Mouse (Mus musculus) hindbrain, postnatal 0 days (tissue): ENCODE measurements around the gene Ntf3. TPM values are rescaled to one million over a fixed set of nuclear protein-coding genes. Genes with fewer than 3 reads are reported as not detected.

ENCODE experiments used
- ATAC-seq: fragments of 200-750 bp; cut with Nextera tagmentation; 2 replicates; pipeline ENCODE4 v1.8.0; 2017; ENCODE audit warnings: mild to moderate bottlenecking, moderate TSS enrichment, moderate library complexity
- DNase-seq: peaks from one replicate; pipeline ENCODE4 v3.0.0-alpha.2; 2015; ENCODE audit warnings: low spot score
- H3K27ac ChIP-seq: fragments of 300-500 bp; sonication (generic); 2 replicates; pipeline ENCODE4 v1.5.1; 2014; ENCODE audit warnings: mild to moderate bottlenecking
- H3K27me3 ChIP-seq: fragments of 300-500 bp; sonication (generic); 2 replicates; pipeline ENCODE4 v1.6.1; 2014; ENCODE audit warnings: low read length, mixed read lengths; ENCODE audit not compliant: insufficient read depth
- H3K36me3 ChIP-seq: fragments of 300-500 bp; sonication (generic); 2 replicates; pipeline ENCODE4 v1.6.1; 2014; ENCODE audit warnings: low read length, mixed read lengths; ENCODE audit not compliant: insufficient read depth
- H3K4me1 ChIP-seq: fragments of 300-500 bp; sonication (generic); 2 replicates; pipeline ENCODE4 v1.6.1; 2014; ENCODE audit warnings: antibody characterized with exemption, low read length, mixed read lengths; ENCODE audit not compliant: insufficient read depth
- H3K4me2 ChIP-seq: fragments of 300-500 bp; sonication (generic); 2 replicates; pipeline ENCODE4 v1.6.1; 2014; ENCODE audit warnings: low read depth, mild to moderate bottlenecking, low read length, moderate library complexity, mixed read lengths
- H3K4me3 ChIP-seq: fragments of 300-500 bp; sonication (generic); 2 replicates; pipeline ENCODE4 v1.5.1; 2014; ENCODE audit warnings: low read length
- H3K9ac ChIP-seq: fragments of 300-500 bp; sonication (generic); replicated peaks from 2 replicates; pipeline ENCODE4 v1.6.1; 2014; ENCODE audit warnings: mild to moderate bottlenecking, low read length, moderate library complexity, mixed read lengths
- H3K9me3 ChIP-seq: fragments of 300-500 bp; sonication (generic); 2 replicates; pipeline ENCODE4 v1.6.1; 2016; ENCODE audit warnings: low read length, mixed read lengths
- CTCF ChIP-seq: IDR thresholded peaks from 2 replicates; pipeline ENCODE4 v1.5.1; 2016; ENCODE audit warnings: antibody characterized with exemption, control low read depth, low read depth
- WGBS: fragments of 180-500 bp; shearing (Covaris S2); extraction: QIAGEN DNeasy Blood & Tissue Kit; methylation state at CpG from one replicate; pipeline ENCODE4 v1.1.7; 2014; 5-methylcytosine and 5-hydroxymethylcytosine counted together
- polyA plus RNA-seq: library from polyadenylated mRNA; unstranded; fragments of >200 nt; fragmentation: Nextera tagmentation; extraction: Ambion mirVana; gene quantifications from 2 replicates; pipeline ENCODE4 v1.2.1, GENCODE M21; 2015
- total RNA-seq: library from RNA; depleted of rRNA; stranded (reverse); fragments of >200 nt; gene quantifications from 2 replicates; pipeline ENCODE4 v1.2.3, GENCODE M21; 2014

The Ntf3 gene
- total and polyA plus RNA-seq, 2 experiments from 2014 or later: 6.7 to 7.9 TPM

GRCm38 (mm10) chr6:126080531-126080930 lies 86.2 kb downstream of the Ntf3 start:
- no peak for DNase-seq
- H3K27me3 ChIP-seq: no peaks in the 10 kb centered on the region

DNA sequence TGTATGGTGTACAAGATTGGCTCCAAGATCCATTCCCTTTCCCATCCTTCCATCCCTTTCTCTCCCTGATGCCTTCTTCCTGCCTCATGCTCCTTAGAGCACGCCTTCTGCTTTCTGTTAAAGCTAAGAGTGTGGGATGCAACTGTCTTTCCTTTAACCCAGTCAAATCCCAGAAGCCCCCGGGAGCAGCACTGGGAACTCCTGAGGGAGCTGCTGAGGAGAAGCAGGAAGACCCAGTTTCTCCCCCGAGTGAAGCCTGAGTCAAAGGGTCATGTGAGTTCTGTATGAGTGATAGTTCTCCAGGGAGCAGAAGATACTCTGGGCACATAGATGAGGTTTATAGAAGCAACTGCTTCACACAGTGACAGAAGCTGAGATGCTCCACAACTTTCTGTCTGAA lies 109.0 kb downstream of the Ntf3 start:
- no peak overlapping the region for H3K9ac ChIP-seq
- no peak for TF ChIP-seq CTCF
- DNase-seq (no peak), ATAC-seq (no peak)
- H3K4me3 ChIP-seq: no peak overlapping the region
- no peaks in the 10 kb centered on the region for H3K27me3 ChIP-seq
- no peak overlapping the region for H3K27ac ChIP-seq
- no peak overlapping the region for H3K4me2 ChIP-seq
- H3K9me3 ChIP-seq: no peaks in the 10 kb centered on the region
- no peaks in the 10 kb centered on the region for H3K4me1 ChIP-seq
- H3K36me3 ChIP-seq: no peaks in the 10 kb centered on the region
- WGBS: 83% methylated on average over 3 of the region's 3 CpGs

More at GRCm38 (mm10) chr6:126080531-126080930, 86.2 kb downstream of the Ntf3 start:
- H3K4me1 ChIP-seq: no peaks in the 10 kb centered on the region
- H3K4me3 ChIP-seq: no peak overlapping the region
- H3K36me3 ChIP-seq: no peaks in the 10 kb centered on the region
- TF ChIP-seq CTCF: no peak
- H3K27ac ChIP-seq: no peak overlapping the region
- H3K9me3 ChIP-seq: no peaks in the 10 kb centered on the region
- H3K4me2 ChIP-seq: no peak overlapping the region
- ATAC-seq: no peak
- 84% methylated on average over 3 of the region's 3 CpGs for WGBS
- H3K9ac ChIP-seq: no peak overlapping the region

DNA sequence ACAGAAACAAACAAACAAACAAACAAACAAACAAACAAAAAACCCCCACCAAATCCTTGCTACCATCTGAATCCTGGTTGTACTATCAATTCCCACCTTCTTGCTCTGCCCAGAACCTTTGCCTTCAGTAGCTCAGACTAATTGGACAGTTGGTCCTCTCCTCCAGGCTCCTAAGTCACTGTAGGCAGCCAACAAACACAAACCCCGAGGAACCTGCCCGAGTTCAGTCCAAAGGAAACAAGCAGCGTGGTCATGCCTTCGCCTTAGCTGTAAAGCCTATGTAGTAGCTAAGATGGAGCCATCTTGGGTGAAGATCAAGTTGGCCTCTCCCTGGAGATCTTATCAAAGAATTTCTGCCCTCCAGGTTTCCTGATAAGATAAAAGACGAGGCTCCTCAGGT lies 113.6 kb downstream of the Ntf3 start:
- no peak overlapping the region for H3K4me2 ChIP-seq
- no peak for TF ChIP-seq CTCF
- no peaks in the 10 kb centered on the region for H3K27me3 ChIP-seq
- ATAC-seq (no peak), DNase-seq (no peak)
- WGBS: 84% methylated on average over 5 of the region's 5 CpGs
- H3K9me3 ChIP-seq: no peaks in the 10 kb centered on the region
- H3K27ac ChIP-seq: no peak overlapping the region
- H3K4me3 ChIP-seq: no peak overlapping the region
- no peak overlapping the region for H3K9ac ChIP-seq
- no peaks in the 10 kb centered on the region for H3K36me3 ChIP-seq
- no peaks in the 10 kb centered on the region for H3K4me1 ChIP-seq
